Mouse (Mus musculus): ENCODE results near the gene Oaz3.

- no peak for TF ChIP-seq CTCF (IDR thresholded peaks at IDR 0.05; ENCODE audit: extremely low read depth, insufficient read depth, low read length)
- TF ChIP-seq POLR2A (IDR thresholded peaks at IDR 0.05; ENCODE audit: extremely low read depth, insufficient read depth, low read length), result no peak
These were observed 7.3 kb downstream of the Oaz3 start for GRCm38 (mm10) chr3:94436420-94436819.
